Mouse (Mus musculus): ENCODE results near the gene Cyp3a13.
"Not testable (repeated sequence)": the region's sequence is repeated elsewhere in the genome, so short reads cannot be mapped to it uniquely, and the experiment has no call there.

The Cyp3a13 gene

DNA sequence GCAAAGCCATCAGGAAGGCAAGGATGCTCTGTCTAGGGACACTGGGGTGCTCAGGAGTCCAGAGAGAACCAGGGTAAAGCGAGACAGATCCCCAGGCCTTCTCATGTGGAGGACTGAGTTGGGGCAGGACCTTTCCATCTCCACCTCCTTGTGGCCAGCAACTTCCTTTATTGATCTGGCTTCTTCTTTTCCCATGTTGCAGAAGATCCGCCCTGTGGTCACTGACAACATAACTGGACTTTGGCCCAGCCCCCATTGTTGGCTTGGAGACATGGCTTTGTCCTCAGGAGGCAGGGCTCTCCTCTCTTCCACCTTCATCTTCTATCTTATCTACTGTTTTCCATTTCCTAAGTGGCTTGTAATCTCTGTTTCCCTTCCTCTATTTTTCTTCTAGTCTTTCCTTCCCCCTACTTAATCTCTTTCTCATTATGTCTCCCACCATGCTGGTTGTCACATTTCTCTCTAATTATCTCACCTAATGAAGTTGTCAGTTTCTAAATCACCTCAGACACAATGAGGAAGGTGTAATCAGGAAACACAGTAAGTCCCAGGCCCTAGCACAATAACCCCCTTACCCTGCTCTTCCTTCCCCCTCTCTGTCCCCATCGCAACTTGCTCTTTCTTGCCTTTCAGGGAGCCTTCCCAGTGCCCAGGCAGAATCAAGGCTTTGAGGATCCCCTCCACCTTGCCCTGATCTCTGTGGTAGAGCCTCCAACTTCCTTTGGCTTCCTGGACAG lies 49.6 kb downstream of the Cyp3a13 start, which contains the start of gene Pilrb2:
Gene Pilrb2, minus strand, starts transcription at position 172 of the 737 bp plus-strand sequence.
- DNase-seq (ENCODE audit: low spot score) = not testable (repeated sequence)

DNA sequence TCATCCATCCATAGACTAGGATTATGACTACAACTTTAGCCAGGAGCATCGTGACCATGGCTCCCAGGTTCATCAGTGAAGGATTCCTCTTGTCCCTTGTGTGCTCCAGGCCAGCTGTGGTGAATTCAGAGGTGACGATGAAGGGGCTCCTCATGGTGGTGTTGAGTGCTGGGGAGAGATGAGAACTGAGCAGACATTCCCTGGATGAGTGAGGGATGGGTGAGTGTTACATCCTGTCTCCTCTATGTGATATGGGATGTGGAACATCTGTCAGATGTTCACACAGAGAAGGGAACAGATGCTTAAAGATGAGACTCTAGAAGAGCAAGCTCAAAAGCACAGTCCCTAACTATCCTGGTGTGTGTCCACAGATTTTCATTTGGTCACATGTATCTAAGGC lies 52.8 kb downstream of the Cyp3a13 start:
- not testable (repeated sequence) for DNase-seq (ENCODE audit: low spot score)

DNA sequence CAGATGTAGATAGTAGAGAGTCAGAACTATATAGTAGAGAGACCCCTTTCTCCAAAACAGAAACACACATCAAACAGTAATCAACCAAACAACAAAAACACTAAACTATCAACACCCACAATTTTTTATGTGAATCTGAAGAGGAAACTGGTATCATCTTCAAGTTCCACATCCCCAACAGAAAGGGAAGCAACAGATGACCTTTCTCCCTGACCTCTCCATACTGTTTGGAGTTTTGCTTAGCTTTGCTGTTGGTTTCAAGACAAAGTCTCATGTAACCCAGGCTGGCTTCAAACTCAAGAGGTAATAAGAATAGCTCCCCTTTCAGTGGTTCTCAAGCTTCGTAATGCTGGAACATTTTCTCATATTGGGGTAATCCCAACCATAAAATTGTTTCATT lies 57.4 kb downstream of the Cyp3a13 start:
- not testable (repeated sequence) for DNase-seq (ENCODE audit: low spot score)

DNA sequence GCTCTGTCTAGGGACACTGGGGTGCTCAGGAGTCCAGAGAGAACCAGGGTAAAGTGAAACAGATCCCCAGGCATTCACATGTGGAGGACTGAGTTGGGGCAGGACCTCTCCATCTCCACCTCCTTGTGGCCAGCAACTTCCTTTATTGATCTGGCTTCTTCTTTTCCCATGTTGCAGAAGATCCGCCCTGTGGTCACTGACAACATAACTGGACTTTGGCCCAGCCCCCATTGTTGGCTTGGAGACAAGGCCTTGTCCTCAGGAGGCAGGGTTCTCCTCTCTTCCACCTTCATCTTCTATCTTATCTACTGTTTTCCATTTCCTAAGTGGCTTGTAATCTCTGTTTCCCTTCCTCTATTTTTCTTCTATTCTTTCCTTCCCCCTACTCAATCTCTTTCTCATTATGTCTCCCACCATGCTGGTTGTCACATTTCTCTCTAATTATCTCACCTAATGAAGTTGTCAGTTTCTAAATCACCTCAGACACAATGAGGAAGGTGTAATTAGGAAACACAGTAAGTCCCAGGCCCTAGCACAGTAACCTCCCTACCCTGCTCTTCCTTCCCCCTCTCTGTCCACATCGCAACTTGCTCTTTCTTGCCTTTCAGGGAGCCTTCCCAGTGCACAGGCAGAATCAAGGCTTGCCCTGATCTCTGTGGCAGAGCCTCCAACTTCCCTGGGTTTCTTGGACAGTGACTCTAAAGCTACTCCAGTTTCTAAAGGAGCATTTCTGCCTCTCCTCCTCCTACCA lies 63.3 kb downstream of the Cyp3a13 start, which contains the start of gene Pilrb1:
Gene Pilrb1, minus strand, starts transcription at position 147 of the 751 bp plus-strand sequence.
- not testable (repeated sequence) for DNase-seq (ENCODE audit: low spot score)

DNA sequence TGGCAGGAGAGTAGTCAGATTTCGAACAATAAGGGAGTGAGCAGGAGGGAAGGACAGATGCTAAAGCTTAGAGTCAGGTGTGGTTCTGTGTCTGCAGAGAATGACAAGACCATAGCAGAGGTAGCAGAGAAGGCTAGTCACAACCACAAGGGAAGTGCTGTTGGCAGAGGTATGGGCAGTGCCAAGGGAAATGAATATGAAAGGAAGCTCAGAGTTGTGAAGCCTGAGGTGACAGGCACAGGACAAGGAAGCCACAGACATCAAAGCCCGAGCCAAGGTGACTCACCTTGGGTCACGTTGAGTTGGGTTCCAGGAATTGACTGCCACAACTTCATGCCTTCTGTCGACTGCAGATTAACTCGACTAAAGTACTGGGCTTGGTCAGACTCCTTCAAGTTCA lies 64.5 kb downstream of the Cyp3a13 start:
- DNase-seq (ENCODE audit: low spot score) = not testable (repeated sequence)

DNA sequence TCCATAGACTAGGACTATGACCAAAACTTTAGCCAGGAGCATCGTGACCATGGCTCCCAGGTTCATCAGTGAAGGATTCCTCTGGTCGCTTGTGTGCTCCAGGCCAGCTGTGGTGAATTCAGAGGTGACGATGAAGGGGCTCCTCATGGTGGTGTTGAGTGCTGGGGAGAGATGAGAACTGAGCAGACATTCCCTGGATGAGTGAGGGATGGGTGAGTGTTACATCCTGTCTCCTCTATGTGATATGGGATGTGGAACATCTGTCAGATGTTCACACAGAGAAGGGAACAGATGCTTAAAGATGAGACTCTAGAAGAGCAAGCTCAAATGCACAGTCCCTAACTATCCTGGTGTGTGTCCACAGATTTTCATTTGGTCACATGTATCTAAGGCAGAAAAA lies 66.5 kb downstream of the Cyp3a13 start:
- not testable (repeated sequence) for DNase-seq (ENCODE audit: low spot score)

DNA sequence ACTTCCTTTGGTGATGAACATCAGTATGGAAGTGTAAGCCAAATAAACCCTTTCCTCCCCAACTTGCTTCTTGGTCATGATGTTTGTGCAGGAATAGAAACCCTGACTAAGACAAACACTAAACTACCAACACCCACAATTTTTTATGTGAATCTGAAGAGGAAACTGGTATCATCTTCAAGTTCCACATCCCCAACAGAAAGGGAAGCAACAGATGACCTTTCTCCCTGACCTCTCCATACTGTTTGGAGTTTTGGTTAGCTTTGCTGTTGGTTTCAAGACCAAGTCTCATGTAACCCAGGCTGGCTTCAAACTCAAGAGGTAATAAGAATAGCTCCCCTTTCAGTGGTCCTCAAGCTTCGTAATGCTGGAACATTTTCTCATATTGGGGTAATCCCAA lies 71.1 kb downstream of the Cyp3a13 start:
- not testable (repeated sequence) for DNase-seq (ENCODE audit: low spot score)

All from ovary, adult 18-20 months (tissue).